Mouse (Mus musculus) embryonic facial prominence, embryonic 14.5 days (tissue): Measurements from ENCODE around the gene Ntng2. TPM values are rescaled to one million over a fixed set of nuclear protein-coding genes. Genes with fewer than 3 reads are reported as not detected.

Experiments
- ATAC-seq: fragments of 200-750 bp; cut with Nextera tagmentation; 2 replicates; pipeline ENCODE4 v1.8.0; 2017; ENCODE audit warnings: low read depth, moderate number of reproducible peaks, moderate TSS enrichment
- DNase-seq: peaks from one replicate; pipeline ENCODE4 v3.0.0-alpha.2; 2015; ENCODE audit warnings: low spot score
- H3K27ac ChIP-seq: fragments of 300-500 bp; sonication (generic); replicated peaks from 2 replicates; pipeline ENCODE4 v1.5.1; 2014; ENCODE audit warnings: low read depth, mild to moderate bottlenecking, low read length, moderate library complexity
- H3K27me3 ChIP-seq: fragments of 300-500 bp; sonication (generic); replicated peaks from 2 replicates; pipeline ENCODE4 v1.6.1; 2014; ENCODE audit warnings: low read length; ENCODE audit not compliant: control insufficient read depth, insufficient read depth
- H3K36me3 ChIP-seq: fragments of 300-500 bp; sonication (generic); 2 replicates; pipeline ENCODE4 v1.6.1; 2014; ENCODE audit warnings: low read length, mixed read lengths; ENCODE audit not compliant: control insufficient read depth, insufficient read depth
- H3K4me1 ChIP-seq: fragments of 300-500 bp; sonication (generic); 2 replicates; pipeline ENCODE4 v1.6.1; 2014; ENCODE audit warnings: antibody characterized with exemption, low read length; ENCODE audit not compliant: control insufficient read depth, insufficient read depth
- H3K4me2 ChIP-seq: fragments of 300-500 bp; sonication (generic); 2 replicates; pipeline ENCODE4 v1.6.1; 2014; ENCODE audit warnings: low read depth, mild to moderate bottlenecking, low read length, moderate library complexity, mixed read lengths
- H3K4me3 ChIP-seq: fragments of 300-500 bp; sonication (generic); 2 replicates; pipeline ENCODE4 v1.5.1; 2014; ENCODE audit warnings: low read depth, mild to moderate bottlenecking, low read length
- H3K9ac ChIP-seq: fragments of 300-500 bp; sonication (generic); 2 replicates; pipeline ENCODE4 v1.6.1; 2014; ENCODE audit warnings: low read depth, mild to moderate bottlenecking, low read length, moderate library complexity, mixed read lengths
- H3K9me3 ChIP-seq: fragments of 300-500 bp; sonication (generic); 2 replicates; pipeline ENCODE4 v1.6.1; 2016; ENCODE audit warnings: low read length; ENCODE audit not compliant: control insufficient read depth
- WGBS: fragments of 180-500 bp; shearing (Covaris S2); extraction: QIAGEN DNeasy Blood & Tissue Kit; methylation state at CpG from one replicate; pipeline ENCODE4 v1.1.7; 2014; 5-methylcytosine and 5-hydroxymethylcytosine counted together
- polyA plus RNA-seq: library from polyadenylated mRNA; unstranded; fragments of >200 nt; fragmentation: Nextera tagmentation; extraction: Ambion mirVana; gene quantifications from 2 replicates; pipeline ENCODE4 v1.2.1, GENCODE M21; 2014

The Ntng2 gene
- polyA plus RNA-seq, 1 experiment from 2014 or later = 0.85 TPM

DNA sequence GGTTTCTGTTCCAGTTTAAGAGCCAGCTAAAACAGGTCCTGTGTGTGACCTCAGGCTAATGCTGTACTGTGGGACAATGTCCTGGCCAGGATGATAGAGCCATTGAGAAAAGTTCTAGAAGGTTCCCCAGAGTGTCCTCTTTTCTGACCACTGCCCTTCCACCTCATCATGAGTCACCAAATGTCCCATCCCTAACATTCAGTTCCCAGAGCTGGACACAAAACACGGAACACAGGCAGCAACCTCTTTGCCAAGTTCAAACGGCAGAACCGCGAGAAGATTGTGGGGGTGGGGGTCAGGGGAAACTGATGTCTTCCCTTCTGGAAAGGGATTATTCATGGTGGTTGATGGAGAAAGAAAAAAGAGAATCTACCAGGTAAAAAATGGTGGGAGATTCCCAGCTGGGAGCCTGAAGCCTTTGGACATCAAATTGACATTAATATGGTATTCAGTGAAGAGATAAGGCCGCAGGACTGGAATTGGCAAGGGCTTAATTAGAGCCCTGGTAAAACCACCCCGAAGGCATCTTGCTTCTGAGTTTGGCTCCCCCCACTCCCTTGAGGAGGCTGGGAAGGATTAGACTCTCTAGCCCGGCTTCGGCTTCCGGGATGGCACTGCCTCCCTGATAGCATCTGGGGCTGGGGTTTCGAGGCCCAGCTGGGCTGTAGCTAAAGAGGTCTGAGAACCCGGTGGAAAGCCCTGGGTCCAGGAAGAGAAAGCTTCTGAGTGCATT, 51.4 kb downstream of the Ntng2 start:
- DNase-seq (no peak), ATAC-seq (no peak)
- Histone ChIP-seq H3K4me1 (no peaks in the 10 kb centered on the region), H3K27ac (no peak overlapping the region), H3K4me3 (no peak overlapping the region), H3K9me3 (no peaks in the 10 kb centered on the region), H3K36me3 (no peaks in the 10 kb centered on the region), H3K9ac (no peak overlapping the region), H3K4me2 (no peak overlapping the region), H3K27me3 (peaks cover under 1% of the 10 kb centered on the region)
- 50% methylated on average over 11 of the region's 11 CpGs for WGBS

DNA sequence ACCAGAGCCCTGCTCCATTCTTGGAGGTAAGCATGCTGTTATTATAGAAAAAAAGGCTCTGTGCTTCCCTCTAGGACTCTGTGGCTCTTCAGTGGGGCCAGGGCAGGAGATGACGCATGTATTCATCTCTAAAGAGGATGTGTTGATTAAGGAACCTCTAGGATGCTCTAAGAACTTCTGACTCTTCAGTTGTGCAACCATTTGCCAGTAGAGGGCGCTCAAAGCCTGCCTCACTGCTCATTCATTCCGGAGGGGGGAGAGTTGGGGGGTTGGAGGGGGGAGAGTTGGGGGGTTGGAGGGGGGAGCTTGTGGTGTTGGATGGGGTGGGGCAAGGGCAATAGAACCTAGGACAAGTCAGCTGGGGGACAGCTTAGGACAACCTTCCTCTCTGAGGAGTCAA, 52.9 kb downstream of the Ntng2 start:
- Histone ChIP-seq H3K9me3 (no peaks in the 10 kb centered on the region), H3K4me1 (peaks cover 6% of the 10 kb centered on the region), H3K27ac (no peak overlapping the region), H3K27me3 (peaks cover 15% of the 10 kb centered on the region), H3K4me2 (no peak overlapping the region), H3K9ac (no peak overlapping the region), H3K4me3 (no peak overlapping the region), H3K36me3 (no peaks in the 10 kb centered on the region)
- DNase-seq = peak; percentile 18
- 7% methylated on average over 3 of the region's 3 CpGs for WGBS
- ATAC-seq = no peak

DNA sequence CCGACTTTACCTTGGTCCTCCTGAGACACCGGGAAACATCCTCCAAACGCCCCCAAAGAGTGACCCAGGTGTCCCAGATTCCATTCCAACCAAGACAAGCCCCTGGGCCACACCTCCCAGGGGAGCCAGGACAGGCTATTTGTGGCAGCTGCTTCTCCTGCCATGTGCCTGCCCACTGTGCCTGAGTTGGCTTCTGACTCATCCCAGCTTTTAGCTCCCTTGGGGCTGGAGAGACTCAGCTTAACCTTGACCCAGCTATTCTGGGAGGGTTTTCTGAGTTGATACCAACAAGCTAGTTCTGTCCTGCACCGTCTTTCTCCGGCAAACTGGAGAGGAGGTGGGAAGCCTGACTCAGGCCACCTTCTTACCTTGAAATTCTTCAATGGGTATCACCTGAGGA, 54.4 kb downstream of the Ntng2 start:
- WGBS = 65% methylated on average over 5 of the region's 5 CpGs
- H3K27me3 ChIP-seq = peaks cover 19% of the 10 kb centered on the region
- no peak overlapping the region for H3K9ac ChIP-seq
- H3K9me3 ChIP-seq = no peaks in the 10 kb centered on the region
- H3K36me3 ChIP-seq = no peaks in the 10 kb centered on the region
- no peak overlapping the region for H3K4me2 ChIP-seq
- DNase-seq = no peak
- no peak for ATAC-seq
- H3K27ac ChIP-seq = no peak overlapping the region
- H3K4me1 ChIP-seq = peaks cover 12% of the 10 kb centered on the region
- H3K4me3 ChIP-seq = no peak overlapping the region

DNA sequence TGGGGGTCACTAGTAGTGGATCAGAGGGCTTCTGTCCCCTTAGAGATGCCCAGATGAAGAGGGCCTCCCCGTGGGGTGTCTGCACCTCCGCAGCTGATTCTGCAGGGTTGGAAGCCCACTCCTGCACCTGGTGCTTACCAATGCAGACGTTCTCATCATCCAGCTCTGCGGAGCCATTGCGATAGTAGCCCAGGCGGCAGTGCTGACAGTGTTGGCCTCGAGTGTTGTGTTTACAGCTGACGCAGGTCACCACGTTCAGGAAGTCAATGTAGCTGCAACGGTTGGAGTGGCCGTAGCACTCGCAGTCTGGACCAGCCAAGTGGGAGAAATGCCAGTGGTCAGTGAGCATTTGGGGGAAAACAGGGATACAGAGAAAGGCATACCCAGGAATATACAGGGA, 56.0 kb downstream of the Ntng2 start:
- Histone ChIP-seq H3K4me2 (no peak overlapping the region), H3K4me1 (peaks cover 12% of the 10 kb centered on the region)
- WGBS = 65% methylated on average over 12 of the region's 12 CpGs

DNA sequence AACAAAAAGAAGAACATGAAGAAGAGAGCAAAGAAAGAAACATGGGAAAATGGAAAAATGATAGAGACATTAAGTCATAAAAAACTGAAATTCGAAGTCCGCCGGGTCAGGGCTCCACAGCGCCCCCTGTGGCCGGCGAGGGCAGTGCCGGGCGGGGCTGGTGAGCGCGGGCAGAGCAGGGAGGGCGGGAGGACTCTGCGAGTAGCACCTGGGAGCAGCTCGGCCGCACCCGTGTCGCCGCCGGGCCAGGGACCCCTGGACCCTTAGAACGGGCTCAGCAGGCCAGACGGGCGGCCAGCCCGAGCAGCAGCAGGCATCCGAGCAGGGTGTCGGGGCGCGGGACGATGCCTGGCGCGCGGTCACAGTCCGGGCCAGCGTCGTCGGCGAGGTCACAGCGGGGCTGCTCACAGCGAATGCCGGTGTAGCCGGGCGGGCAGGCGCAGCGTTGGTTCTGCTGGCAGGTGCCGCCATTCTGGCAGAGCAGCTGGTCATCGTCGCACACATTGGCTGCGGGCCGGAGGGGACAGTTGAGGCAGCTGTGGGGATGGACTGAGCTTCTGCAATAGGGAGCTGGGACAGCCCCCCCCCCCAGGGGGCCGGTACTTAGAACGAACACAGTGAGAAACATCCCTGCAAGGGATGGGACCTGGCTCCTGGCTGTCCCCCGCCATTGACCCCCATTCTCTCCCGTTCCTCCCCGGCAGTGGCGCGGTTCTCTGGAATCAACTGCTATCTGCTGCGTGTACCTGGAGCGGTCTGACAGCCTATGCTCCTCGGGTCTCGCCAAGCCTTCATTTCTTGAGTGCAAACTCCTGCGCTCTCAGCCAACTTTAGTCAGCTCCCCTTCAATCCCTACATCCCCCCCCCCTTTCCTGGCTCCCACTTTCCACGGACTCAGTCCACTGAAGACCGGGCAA, 58.0 kb downstream of the Ntng2 start:
- Histone ChIP-seq H3K27ac (no peak overlapping the region), H3K27me3 (peaks cover 19% of the 10 kb centered on the region), H3K4me1 (peaks cover 12% of the 10 kb centered on the region), H3K9me3 (no peaks in the 10 kb centered on the region), H3K4me2 (peak overlapping the region; percentile 99), H3K4me3 (peak overlapping the region; percentile 49), H3K36me3 (no peaks in the 10 kb centered on the region), H3K9ac (peak overlapping the region; percentile 61)
- ATAC-seq (peak; percentile 70; the same call in 1 of the 2 replicates), DNase-seq (peak; percentile 22)
- WGBS = 2% methylated on average over 38 of the region's 61 CpGs

More for the DNA sequence above, 56.0 kb downstream of the Ntng2 start:
- Histone ChIP-seq H3K27ac (no peak overlapping the region), H3K36me3 (no peaks in the 10 kb centered on the region), H3K9ac (no peak overlapping the region), H3K27me3 (peaks cover 19% of the 10 kb centered on the region), H3K4me3 (no peak overlapping the region), H3K9me3 (no peaks in the 10 kb centered on the region)
- ATAC-seq (no peak), DNase-seq (no peak)

DNA sequence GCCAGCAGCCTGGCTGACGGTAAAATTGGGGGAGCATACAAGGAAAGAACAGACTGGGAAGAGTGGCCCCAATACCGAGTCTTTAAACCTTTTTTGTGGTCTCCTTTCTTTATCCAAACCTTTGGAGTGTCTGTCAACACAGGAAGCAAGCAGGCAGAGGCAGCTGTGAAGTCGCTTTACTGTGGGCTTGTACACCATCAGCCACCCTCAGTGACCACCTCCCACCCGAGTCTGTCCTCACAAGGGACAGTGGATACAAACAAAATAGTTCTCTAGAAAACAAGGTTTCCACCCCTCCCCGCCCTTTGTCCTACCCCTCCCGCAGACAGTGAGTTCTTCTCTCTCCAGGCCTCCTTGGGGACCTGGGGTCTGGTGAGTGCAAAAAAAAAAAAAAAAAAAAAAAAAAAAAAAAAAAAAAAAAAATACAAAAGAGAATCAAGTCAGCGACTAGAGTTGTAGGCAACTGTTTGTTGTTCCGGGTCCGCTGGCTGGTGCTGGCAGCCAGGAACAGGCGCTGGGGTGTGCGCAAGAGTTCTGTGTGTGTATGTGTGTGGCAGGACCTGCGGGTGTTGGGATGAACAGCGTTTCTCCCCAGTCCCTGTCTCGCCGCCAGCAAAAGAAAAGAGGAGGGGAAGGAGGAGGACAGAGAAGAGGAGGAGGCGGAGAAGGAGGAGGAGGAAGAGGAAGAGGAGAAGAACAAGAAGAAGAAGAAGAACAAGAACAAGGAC, 58.8 kb downstream of the Ntng2 start:
- no peaks in the 10 kb centered on the region for H3K9me3 ChIP-seq
- 0 out of 2 replicates have a peak, but pooled peaks have one; percentile 38 for ATAC-seq

DNA sequence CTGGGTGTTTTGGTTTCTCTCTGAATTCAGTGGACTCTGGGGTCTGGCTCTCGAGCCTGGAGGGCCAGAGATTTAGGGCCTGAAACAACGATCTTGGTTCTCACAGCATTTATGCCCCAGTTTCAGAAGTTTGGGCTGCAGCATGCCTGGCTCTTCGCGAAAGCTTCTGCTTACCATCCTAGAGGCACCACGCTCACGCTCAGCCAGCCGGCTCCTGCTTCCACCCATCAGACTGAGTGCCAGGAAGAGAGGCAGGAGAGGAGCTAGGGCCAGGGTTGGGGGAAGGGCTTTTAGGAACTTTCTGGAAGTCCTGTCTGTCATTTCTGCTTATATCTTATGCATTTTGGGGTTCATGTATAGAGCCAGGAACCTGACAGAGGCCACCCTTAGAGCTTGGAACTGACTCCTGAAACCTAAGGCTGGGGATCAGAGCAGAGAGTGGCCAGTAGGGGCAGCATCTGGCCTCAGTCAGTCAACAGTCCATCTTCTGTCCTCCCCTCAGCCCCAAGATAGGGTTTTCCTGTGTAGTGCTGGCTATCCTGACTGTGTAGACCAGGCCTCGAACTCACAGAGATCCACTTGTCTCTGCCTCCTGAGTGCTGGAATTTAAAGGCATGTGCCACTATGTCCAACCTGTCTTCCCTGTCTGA, 60.1 kb downstream of the Ntng2 start:
- Histone ChIP-seq H3K27ac (no peak overlapping the region), H3K27me3 (peaks cover 19% of the 10 kb centered on the region), H3K9me3 (no peaks in the 10 kb centered on the region), H3K9ac (no peak overlapping the region), H3K4me1 (peaks cover 12% of the 10 kb centered on the region), H3K4me3 (no peak overlapping the region), H3K4me2 (no peak overlapping the region), H3K36me3 (no peaks in the 10 kb centered on the region)
- WGBS = 85% methylated on average over 8 of the region's 8 CpGs
- DNase-seq = no peak
- no peak for ATAC-seq

More for the DNA sequence above, 58.8 kb downstream of the Ntng2 start:
- DNase-seq = peak; percentile 36
- H3K9ac ChIP-seq = peak overlapping the region; percentile 61; the same call in 1 of the 2 replicates
- WGBS = 18% methylated on average over 16 of the region's 16 CpGs
- peaks cover 19% of the 10 kb centered on the region for H3K27me3 ChIP-seq
- H3K27ac ChIP-seq = no peak overlapping the region
- peak overlapping the region; percentile 99 for H3K4me2 ChIP-seq
- no peaks in the 10 kb centered on the region for H3K36me3 ChIP-seq
- H3K4me3 ChIP-seq = peak overlapping the region; percentile 49
- H3K4me1 ChIP-seq = peaks cover 12% of the 10 kb centered on the region
